Mouse (Mus musculus) NIH3T3 (cell line): Measurements from ENCODE around the gene Catsperb.
"Not testable (repeated sequence)": the region's sequence is repeated elsewhere in the genome, so short reads cannot be mapped to it uniquely, and the experiment has no call there.

ENCODE experiments used
- DNase-seq: peaks from one replicate; pipeline ENCODE4 v3.0.0-alpha.2; 2012; ENCODE audit warnings: low read depth

Gene Catsperb

GRCm38 (mm10) chr12:101404353-101404752 lies at the start of gene Catsperb:
Gene Catsperb (plus strand): TSS chr12:101404653.
- not testable (repeated sequence) for DNase-seq

- peak; percentile 28 for DNase-seq
Measured at GRCm38 (mm10) chr12:101361468-101361867, 43.0 kb upstream of the Catsperb start.

GRCm38 (mm10) chr12:101381460-101381859 lies 23.0 kb upstream of the Catsperb start:
- DNase-seq, result not testable (repeated sequence)

- no peak for DNase-seq
Measured at GRCm38 (mm10) chr12:101426131-101426530, 21.7 kb downstream of the Catsperb start.

- DNase-seq, result peak; percentile 20
Measured at GRCm38 (mm10) chr12:101462051-101462450, 57.6 kb downstream of the Catsperb start.

GRCm38 (mm10) chr12:101483571-101483970 lies 79.1 kb downstream of the Catsperb start:
- peak; percentile 34 for DNase-seq

GRCm38 (mm10) chr12:101511326-101511725 lies 106.9 kb downstream of the Catsperb start:
- DNase-seq, result not testable (repeated sequence)

GRCm38 (mm10) chr12:101606622-101607021 lies 202.2 kb downstream of the Catsperb start:
- DNase-seq, result peak; percentile 28

- no peak for DNase-seq
Measured at GRCm38 (mm10) chr12:101633137-101633536, 228.7 kb downstream of the Catsperb start.

- DNase-seq, result no peak
Measured at GRCm38 (mm10) chr12:101667502-101667901, 263.0 kb downstream of the Catsperb start.
